Mouse (Mus musculus) cerebellum, adult 2 months (tissue): ENCODE measurements around the gene Cd22.

ENCODE experiments used
- CTCF ChIP-seq: fragments of 200-500 bp; IDR thresholded peaks from 2 replicates; pipeline ENCODE4 v1.5.1; 2011; ENCODE audit warnings: low read depth, mild to moderate bottlenecking, control low read depth, low read length, moderate library complexity, borderline replicate concordance; ENCODE audit not compliant: insufficient read depth
- POLR2A ChIP-seq: fragments of 200-500 bp; IDR thresholded peaks from 2 replicates; pipeline ENCODE4 v1.6.1; 2011; ENCODE audit warnings: low read length, control low read depth, borderline replicate concordance; ENCODE audit not compliant: insufficient read depth

GRCm38 (mm10) chr7:30840306-30840705, 39.8 kb downstream of the Cd22 start:
- TF ChIP-seq CTCF (no peak), POLR2A (no peak)
